Mouse (Mus musculus) adipose tissue, adult 10 weeks (tissue): ENCODE measurements around the gene Olfr385. TPM values are rescaled to one million over a fixed set of nuclear protein-coding genes. Genes with fewer than 3 reads are reported as not detected.

Experiments
- polyA plus RNA-seq: library from polyadenylated mRNA; stranded (reverse); fragments of 350-450 nt; fragmentation: Illumina TruSeq; extraction: RNeasy Lipid Tissue Mini Kit (QIAGEN cat#74804); gene quantifications from one replicate; pipeline ENCODE4 v1.2.3, GENCODE M21; 2014; ENCODE audit warnings: low read depth, low replicate concordance

Gene Olfr385
- not detected for polyA plus RNA-seq

GRCm38 (mm10) chr11:73592908-73593307 is at the start of gene Olfr385:
TSS of gene Olfr385 (minus strand) at chr11:73593008.

DNA sequence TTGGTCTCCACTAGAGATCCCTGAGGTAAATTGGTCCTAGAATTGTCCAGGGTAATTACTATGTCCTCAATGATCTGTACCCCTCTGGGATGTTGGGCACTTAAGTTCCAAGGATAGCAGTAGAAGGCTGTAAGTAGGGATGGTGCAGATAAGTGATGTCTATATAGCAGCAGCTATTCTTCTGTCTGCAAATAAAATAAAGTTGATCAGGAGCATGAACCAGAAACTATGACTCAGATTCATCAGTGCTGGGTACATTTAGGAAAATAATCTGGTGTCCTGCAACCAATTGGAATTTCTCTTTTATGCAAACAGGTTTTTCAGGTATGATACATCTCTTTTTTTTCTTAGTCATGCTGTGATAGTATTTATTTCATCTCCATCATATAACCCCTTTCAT is 5.5 kb upstream of the Olfr385 start, which contains the start of gene Olfr384:
TSS of gene Olfr384 (plus strand) at position 301 of the 400 bp plus-strand sequence.

Other genes with a start within 250 kb of the Olfr385 start
- gene Olfr20, start 242.2 kb downstream of the Olfr385 start, polyA plus RNA-seq, result not detected
- gene Olfr376, start 221.8 kb downstream of the Olfr385 start, polyA plus RNA-seq, result not detected
- not detected for gene Olfr1, start 193.4 kb downstream of the Olfr385 start, polyA plus RNA-seq
- not detected for gene Olfr378, start 164.5 kb downstream of the Olfr385 start, polyA plus RNA-seq
- not detected for gene Olfr380, start 135.5 kb downstream of the Olfr385 start, polyA plus RNA-seq
- not detected for gene Olfr381, start 101.4 kb downstream of the Olfr385 start, polyA plus RNA-seq
- gene Olfr382, start 75.8 kb downstream of the Olfr385 start, polyA plus RNA-seq, result not detected
- gene Olfr384, start 5.6 kb upstream of the Olfr385 start, polyA plus RNA-seq, result not detected
- gene Zfp735, start 95.8 kb upstream of the Olfr385 start, polyA plus RNA-seq, result not detected
- not detected for gene Olfr389, start 187.7 kb upstream of the Olfr385 start, polyA plus RNA-seq
- not detected for gene Olfr390, start 190.0 kb upstream of the Olfr385 start, polyA plus RNA-seq
- gene Olfr391-ps, start 210.0 kb upstream of the Olfr385 start, polyA plus RNA-seq, result not detected
- gene Olfr392, start 224.0 kb upstream of the Olfr385 start, polyA plus RNA-seq, result not detected